Mouse (Mus musculus) MEL (cell line): Measurements from ENCODE around the gene Tmem150c. TPM values are rescaled to one million over a fixed set of nuclear protein-coding genes. Genes with fewer than 3 reads are reported as not detected.

Experiments
- DNase-seq: peaks from one replicate; pipeline ENCODE4 v3.0.0; 2011; ENCODE audit warnings: low read depth, low spot score
- H3K27ac ChIP-seq: 2 replicates; pipeline ENCODE4 v1.5.1; 2012; ENCODE audit warnings: low read depth, mild to moderate bottlenecking, control low read depth, low read length, moderate library complexity; ENCODE audit not compliant: control insufficient read depth
- H3K27me3 ChIP-seq, 2 experiments: fragments of 150-350 bp in 1 of 2; sonication (generic) in 1 of 2; 2 replicates each; pipeline ENCODE4 v1.6.1; 2012; ENCODE audit warnings: low read length in 2 of 2, mild to moderate bottlenecking in 2 of 2, improper control_type of control experiment in 1 of 2, moderate library complexity in 1 of 2; ENCODE audit not compliant: insufficient read depth in 2 of 2, control insufficient read depth in 1 of 2
- H3K36me3 ChIP-seq, 2 experiments: 2 replicates each; pipeline ENCODE4 v1.6.1; 2012 to 2014; ENCODE audit warnings: low read length in 2 of 2, improper control_type of control experiment in 1 of 2, inconsistent platforms in 1 of 2, mild to moderate bottlenecking in 1 of 2; ENCODE audit not compliant: insufficient read depth in 2 of 2, control insufficient read depth in 1 of 2
- H3K4me1 ChIP-seq, 2 experiments: fragments of 150-350 bp in 1 of 2; sonication (generic) in 1 of 2; 2 replicates each; pipeline ENCODE4 v1.6.1; 2012; ENCODE audit warnings: low read length in 2 of 2, improper control_type of control experiment in 1 of 2, mild to moderate bottlenecking in 1 of 2; ENCODE audit not compliant: insufficient read depth in 2 of 2, control insufficient read depth in 1 of 2
- H3K4me3 ChIP-seq, 2 experiments: fragments of 150-350 bp in 1 of 2; sonication (generic) in 1 of 2; 2 replicates each; pipeline ENCODE4 v1.5.1; 2012; ENCODE audit warnings: low read depth in 2 of 2, low read length in 2 of 2, mild to moderate bottlenecking in 2 of 2, moderate library complexity in 2 of 2, control low read depth in 1 of 2, improper control_type of control experiment in 1 of 2; ENCODE audit not compliant: control insufficient read depth in 1 of 2, insufficient read depth in 1 of 2
- H3K79me2 ChIP-seq: 2 replicates; pipeline ENCODE4 v1.6.1; 2012; ENCODE audit warnings: mild to moderate bottlenecking, low read length, moderate library complexity; ENCODE audit not compliant: control insufficient read depth, poor library complexity, insufficient read depth
- H3K9ac ChIP-seq: 2 replicates; pipeline ENCODE4 v1.6.1; 2012; ENCODE audit warnings: low read depth, mild to moderate bottlenecking, control low read depth, low read length, moderate library complexity; ENCODE audit not compliant: control insufficient read depth, poor library complexity, severe bottlenecking
- H3K9me3 ChIP-seq: fragments of 150-350 bp; sonication (generic); replicated peaks from 2 replicates; pipeline ENCODE4 v1.6.1; 2012; ENCODE audit warnings: mild to moderate bottlenecking, low read length, improper control_type of control experiment, moderate library complexity; ENCODE audit not compliant: insufficient read depth
- BHLHE40 ChIP-seq: IDR thresholded peaks from 2 replicates; pipeline ENCODE4 v1.6.1; 2012; ENCODE audit warnings: low read depth, mild to moderate bottlenecking, inconsistent platforms, low read length, improper control_type of control experiment, borderline replicate concordance
- CHD1 ChIP-seq: IDR thresholded peaks from 2 replicates; pipeline ENCODE4 v1.6.1; 2012; ENCODE audit warnings: low read depth, mild to moderate bottlenecking, inconsistent platforms, low read length, improper control_type of control experiment
- CHD2 ChIP-seq: IDR thresholded peaks from 2 replicates; pipeline ENCODE4 v1.6.1; 2011; ENCODE audit warnings: low read length, improper control_type of control experiment
- E2F4 ChIP-seq: IDR thresholded peaks from 2 replicates; pipeline ENCODE4 v1.6.1; 2011; ENCODE audit warnings: low read depth, low read length, improper control_type of control experiment, borderline replicate concordance
- ELF1 ChIP-seq: IDR thresholded peaks from 2 replicates; pipeline ENCODE4 v1.6.1; 2014; ENCODE audit warnings: low read depth, mild to moderate bottlenecking, inconsistent platforms, low read length, improper control_type of control experiment, moderate library complexity
- EP300 ChIP-seq, 2 experiments: IDR thresholded peaks; 2 replicates each; pipeline ENCODE4 v1.6.1; 2011; ENCODE audit warnings: improper control_type of control experiment in 2 of 2, low read length in 2 of 2, low read depth in 1 of 2, mild to moderate bottlenecking in 1 of 2
- GABPA ChIP-seq: IDR thresholded peaks from 2 replicates; pipeline ENCODE4 v1.6.1; 2012; ENCODE audit warnings: low read depth, mild to moderate bottlenecking, inconsistent platforms, low read length, improper control_type of control experiment, moderate library complexity
- GATA1 ChIP-seq: IDR thresholded peaks from 2 replicates; pipeline ENCODE4 v1.6.1; 2011; ENCODE audit warnings: low read depth, low read length, improper control_type of control experiment
- HCFC1 ChIP-seq: IDR thresholded peaks from 2 replicates; pipeline ENCODE4 v1.6.1; 2012; ENCODE audit warnings: low read depth, mild to moderate bottlenecking, inconsistent platforms, low read length, improper control_type of control experiment, moderate library complexity
- JUND ChIP-seq: IDR thresholded peaks from 2 replicates; pipeline ENCODE4 v1.6.1; 2011; ENCODE audit warnings: low read depth, mild to moderate bottlenecking, improper control_type of control experiment, low read length
- KAT2A ChIP-seq: conservative IDR thresholded peaks from 2 replicates; pipeline ENCODE4 v1.6.1; 2012; ENCODE audit warnings: low read depth, low read length, improper control_type of control experiment, inconsistent platforms
- MAX ChIP-seq: IDR thresholded peaks from 2 replicates; pipeline ENCODE4 v1.6.1; 2011; ENCODE audit warnings: low read length, improper control_type of control experiment
- MEF2A ChIP-seq: IDR thresholded peaks from 2 replicates; pipeline ENCODE4 v1.6.1; 2014; ENCODE audit warnings: low read depth, mild to moderate bottlenecking, inconsistent platforms, low read length, improper control_type of control experiment; ENCODE audit not compliant: poor library complexity, insufficient replicate concordance, severe bottlenecking; ENCODE audit errors: extremely low read depth
- MYB ChIP-seq: IDR thresholded peaks from 2 replicates; pipeline ENCODE4 v1.6.1; 2011; ENCODE audit warnings: mild to moderate bottlenecking, low read depth, low read length, improper control_type of control experiment
- MYC ChIP-seq: IDR thresholded peaks from 2 replicates; pipeline ENCODE4 v1.6.1; 2011; ENCODE audit warnings: low read depth, mild to moderate bottlenecking, low read length, improper control_type of control experiment, moderate library complexity
- POLR2AphosphoS5 ChIP-seq: IDR thresholded peaks from 2 replicates; pipeline ENCODE4 v1.6.1; 2012; ENCODE audit warnings: low read depth, borderline replicate concordance, mild to moderate bottlenecking, inconsistent platforms, low read length, moderate library complexity, mixed read lengths
- RAD21 ChIP-seq: IDR thresholded peaks from 2 replicates; pipeline ENCODE4 v1.6.1; 2011; ENCODE audit warnings: mild to moderate bottlenecking, low read depth, low read length, improper control_type of control experiment
- RCOR1 ChIP-seq: IDR thresholded peaks from 2 replicates; pipeline ENCODE4 v1.6.1; 2012; ENCODE audit warnings: low read depth, mild to moderate bottlenecking, inconsistent platforms, low read length, improper control_type of control experiment
- TCF12 ChIP-seq: IDR thresholded peaks from 2 replicates; pipeline ENCODE4 v1.6.1; 2014; ENCODE audit warnings: low read depth, mild to moderate bottlenecking, inconsistent platforms, low read length, improper control_type of control experiment, moderate library complexity
- USF1 ChIP-seq: IDR thresholded peaks from 2 replicates; pipeline ENCODE4 v1.6.1; 2014; ENCODE audit warnings: low read depth, mild to moderate bottlenecking, inconsistent platforms, low read length, improper control_type of control experiment, moderate library complexity
- USF2 ChIP-seq, 2 experiments: IDR thresholded peaks; 2 replicates each; pipeline ENCODE4 v1.6.1; 2011 to 2012; ENCODE audit warnings: improper control_type of control experiment in 2 of 2, low read length in 2 of 2, borderline replicate concordance in 1 of 2, inconsistent platforms in 1 of 2, low read depth in 1 of 2, mild to moderate bottlenecking in 1 of 2; ENCODE audit not compliant: insufficient read depth in 1 of 2
- ZKSCAN1 ChIP-seq: IDR thresholded peaks from 2 replicates; pipeline ENCODE4 v1.6.1; 2012; ENCODE audit warnings: low read depth, mild to moderate bottlenecking, inconsistent platforms, low read length, improper control_type of control experiment, moderate library complexity
- ZMIZ1 ChIP-seq: IDR thresholded peaks from 2 replicates; pipeline ENCODE4 v1.6.1; 2012; ENCODE audit warnings: low read depth, mild to moderate bottlenecking, inconsistent platforms, low read length, improper control_type of control experiment, moderate library complexity
- ZNF384 ChIP-seq: IDR thresholded peaks from 2 replicates; pipeline ENCODE4 v1.6.1; 2012; ENCODE audit warnings: low read depth, mild to moderate bottlenecking, inconsistent platforms, low read length, improper control_type of control experiment
- polyA plus RNA-seq, 2 experiments: library from polyadenylated mRNA; stranded (reverse) in 1 of 2; unstranded in 1 of 2; fragments of >175 nt in 1 of 2; fragments of >200 nt in 1 of 2; gene quantifications; 2 replicates each; pipeline versions ENCODE4 v1.2.1 to v1.2.4; 2012; ENCODE audit warnings: low replicate concordance in 2 of 2, low read depth in 1 of 2; ENCODE audit not compliant: insufficient read length in 2 of 2, insufficient read depth in 1 of 2, missing spikeins in 1 of 2
- total RNA-seq: library from RNA; depleted of rRNA; stranded (reverse); fragments of 300-350 nt; gene quantifications from 2 replicates; pipeline ENCODE4 v1.2.3, GENCODE M21; 2012

Gene Tmem150c
- total and polyA plus RNA-seq, 3 experiments = 0.04 to 0.06 TPM; not detected in 1

- no peaks in the 10 kb centered on the region for H3K36me3 ChIP-seq
- no peaks in the 10 kb centered on the region for H3K27me3 ChIP-seq
- DNase-seq = no peak
- no peak overlapping the region for H3K4me3 ChIP-seq
- H3K9ac ChIP-seq = no peak overlapping the region
- H3K79me2 ChIP-seq = no peaks in the 10 kb centered on the region
- H3K9me3 ChIP-seq = no peaks in the 10 kb centered on the region
- TF ChIP-seq BHLHE40 = no peak
- TF ChIP-seq CHD1 = no peak
- TF ChIP-seq EP300 (IDR thresholded peaks at IDR 0.05; ENCODE audit: low read depth in 1 of 2, low read length in 2 of 2) = no peak
- no peak for TF ChIP-seq RAD21
- no peak for TF ChIP-seq ELF1
- TF ChIP-seq TCF12 = no peak
- no peak for TF ChIP-seq ZMIZ1
- no peak for TF ChIP-seq GABPA
- TF ChIP-seq JUND = no peak
- TF ChIP-seq MYC = no peak
- no peak for TF ChIP-seq GATA1
- H3K27ac ChIP-seq = no peak overlapping the region
- no peaks in the 10 kb centered on the region for H3K4me1 ChIP-seq
Observed at GRCm38 (mm10) chr5:100178781-100179165, 19.2 kb upstream of the Tmem150c start.

GRCm38 (mm10) chr5:100178122-100178780, 18.6 kb upstream of the Tmem150c start:
- Histone ChIP-seq H3K4me1 (no peaks in the 10 kb centered on the region), H3K27ac (no peak overlapping the region), H3K4me3 (no peak overlapping the region)
- TF ChIP-seq CHD2 (no peak), GABPA (no peak), HCFC1 (no peak), RCOR1 (no peak), ZKSCAN1 (no peak), MAX (no peak), EP300 (IDR thresholded peaks at IDR 0.05; ENCODE audit: low read depth in 1 of 2, low read length in 2 of 2) (no peak), E2F4 (no peak), POLR2AphosphoS5 (no peak), ZNF384 (no peak), ELF1 (no peak), ZMIZ1 (no peak), USF1 (no peak), USF2 (IDR thresholded peaks at IDR 0.05; ENCODE audit: borderline replicate concordance in 1 of 2, insufficient read depth in 1 of 2, low read depth in 1 of 2, low read length in 2 of 2) (no peak), BHLHE40 (no peak), MEF2A (no peak), KAT2A (no peak), MYB (no peak)
- TF ChIP-seq, all 39 proteins: peak for 0
- no peak for DNase-seq
- no peaks in the 10 kb centered on the region for H3K79me2 ChIP-seq
- H3K9me3 ChIP-seq = no peaks in the 10 kb centered on the region
- H3K27me3 ChIP-seq = no peaks in the 10 kb centered on the region
- H3K9ac ChIP-seq = no peak overlapping the region
- H3K36me3 ChIP-seq = no peaks in the 10 kb centered on the region
